Mouse (Mus musculus) testis, postnatal 14 days (tissue): Measurements from ENCODE around the gene Zfp831.

Experiments used
- DNase-seq: peaks from one replicate; pipeline ENCODE4 v3.0.0; 2021; ENCODE audit warnings: low spot score

Zfp831 gene

DNA sequence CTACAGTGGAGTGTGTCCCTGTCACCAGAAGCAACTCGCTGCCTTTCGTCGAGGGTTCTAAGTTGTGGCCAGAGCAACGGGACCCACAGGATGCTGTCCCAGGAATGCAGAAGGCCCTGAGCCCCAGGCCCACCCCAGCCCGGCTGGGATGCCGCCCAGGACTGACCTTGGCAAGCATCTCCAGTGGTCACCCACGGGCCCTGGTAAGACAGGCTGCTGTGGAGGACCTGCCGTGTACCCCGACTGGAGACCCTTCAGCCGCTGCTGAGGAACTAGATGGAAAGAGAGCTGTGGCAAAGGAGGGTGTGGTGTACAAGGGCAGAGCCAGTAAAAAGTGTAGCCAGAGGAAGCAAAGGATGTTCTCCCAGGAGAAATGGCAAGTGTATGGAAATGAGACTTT lies 1.6 kb downstream of the Zfp831 start:
- DNase-seq: no peak

DNA sequence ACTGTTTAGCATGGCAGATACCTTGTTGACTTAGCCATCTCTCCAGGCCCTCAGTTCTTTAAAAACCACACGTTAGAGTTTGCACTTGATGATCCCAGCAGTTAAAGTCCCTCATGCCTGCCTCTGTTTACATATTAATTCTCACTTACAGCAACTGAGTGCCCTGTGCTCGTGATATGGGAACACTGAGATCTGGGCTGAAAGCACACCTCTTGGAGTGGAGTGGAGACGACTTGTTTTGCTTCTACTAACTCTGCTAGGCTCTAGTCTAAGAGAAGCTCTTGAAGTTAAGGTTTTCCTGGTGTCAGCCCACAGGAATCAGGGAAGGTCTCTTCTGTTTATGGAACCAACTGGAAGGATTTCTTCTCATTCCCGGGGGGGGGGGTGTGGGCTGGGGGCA lies 9.5 kb downstream of the Zfp831 start:
- no peak for DNase-seq

DNA sequence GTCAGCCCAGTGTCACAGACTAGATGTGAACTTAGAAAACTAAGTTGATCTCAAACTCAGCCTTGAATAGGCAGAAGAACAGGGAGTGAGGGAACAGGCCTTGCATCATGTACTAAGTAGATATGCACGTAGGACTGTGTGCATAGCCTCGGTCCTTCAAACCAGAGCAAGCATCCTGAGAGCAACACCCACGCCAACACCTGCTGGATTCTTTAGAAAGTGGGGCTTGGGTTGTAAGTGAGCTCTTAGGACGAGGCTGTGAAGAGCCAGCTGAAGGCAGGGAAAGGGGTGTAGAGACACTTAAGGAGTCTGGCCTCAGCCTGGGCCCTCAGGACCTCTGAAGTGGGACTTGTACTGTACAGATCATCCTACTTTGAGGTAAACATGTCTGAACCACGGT lies 12.0 kb downstream of the Zfp831 start:
- no peak for DNase-seq

DNA sequence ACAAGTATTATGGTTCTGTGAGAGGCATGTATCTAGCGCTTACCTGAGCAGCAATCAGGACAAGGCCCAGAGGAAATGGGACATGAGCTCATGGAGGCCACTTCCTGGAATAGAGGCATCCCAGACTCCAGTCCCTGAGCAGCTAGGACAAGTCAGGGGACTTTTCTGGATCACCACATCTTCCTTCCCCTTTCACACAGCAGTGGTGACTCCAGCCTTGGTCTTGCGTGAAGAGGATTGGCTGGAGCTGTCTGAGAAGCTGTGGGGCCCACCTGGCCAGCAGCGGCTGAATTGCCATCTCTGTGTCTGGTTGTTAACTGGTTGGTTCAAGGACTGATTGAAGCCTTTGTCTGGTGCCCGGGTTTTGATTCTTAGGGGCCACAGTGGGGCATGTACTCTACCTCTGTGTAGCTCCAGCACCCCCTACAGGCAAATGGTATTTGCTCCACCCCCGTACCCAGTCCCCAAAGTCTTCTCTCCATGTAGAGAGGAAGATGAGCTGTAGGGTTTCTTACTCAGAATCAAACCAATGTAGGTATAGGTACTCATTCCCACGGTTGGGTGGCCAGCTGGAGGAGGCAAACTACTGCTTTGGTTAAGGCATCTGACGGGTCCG lies 15.0 kb downstream of the Zfp831 start:
- DNase-seq: no peak

DNA sequence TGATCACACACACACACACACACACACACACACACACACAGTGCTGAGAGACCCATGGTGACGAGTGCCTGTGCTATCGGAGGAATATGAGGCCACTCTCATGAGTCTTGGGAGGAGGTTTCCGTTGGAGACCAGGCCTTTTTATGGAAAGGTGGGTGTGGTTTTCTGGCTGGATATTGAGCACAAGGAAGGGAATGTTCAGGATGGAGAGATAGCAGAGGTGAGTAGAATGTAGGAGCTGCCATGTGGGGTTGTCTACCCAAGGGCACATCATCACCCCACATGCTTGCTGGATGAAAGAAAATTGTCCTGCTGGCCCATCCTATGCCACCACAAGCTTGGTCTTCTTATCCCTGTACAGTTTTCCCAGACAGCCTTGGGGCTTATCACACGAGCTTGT lies 16.5 kb downstream of the Zfp831 start:
- no peak for DNase-seq

DNA sequence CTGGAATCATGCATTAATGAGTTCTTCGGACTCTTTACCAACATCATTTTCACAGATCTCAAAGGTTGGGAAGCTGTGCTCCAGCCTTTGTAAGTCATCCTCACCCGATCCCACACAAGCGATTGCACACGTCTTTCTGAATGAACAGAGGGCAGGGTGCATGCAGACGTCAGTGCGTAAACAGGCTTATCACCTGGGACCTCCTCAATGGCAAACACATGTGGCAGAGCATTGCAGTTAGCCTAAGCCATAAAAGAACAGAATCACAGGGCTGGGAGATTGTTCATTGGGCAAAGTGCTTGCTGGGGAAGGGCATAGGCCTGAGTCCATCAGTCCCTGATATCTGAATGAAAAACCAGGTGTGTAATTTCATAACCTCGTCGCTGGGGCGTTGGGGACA lies 17.0 kb downstream of the Zfp831 start:
- no peak for DNase-seq

DNA sequence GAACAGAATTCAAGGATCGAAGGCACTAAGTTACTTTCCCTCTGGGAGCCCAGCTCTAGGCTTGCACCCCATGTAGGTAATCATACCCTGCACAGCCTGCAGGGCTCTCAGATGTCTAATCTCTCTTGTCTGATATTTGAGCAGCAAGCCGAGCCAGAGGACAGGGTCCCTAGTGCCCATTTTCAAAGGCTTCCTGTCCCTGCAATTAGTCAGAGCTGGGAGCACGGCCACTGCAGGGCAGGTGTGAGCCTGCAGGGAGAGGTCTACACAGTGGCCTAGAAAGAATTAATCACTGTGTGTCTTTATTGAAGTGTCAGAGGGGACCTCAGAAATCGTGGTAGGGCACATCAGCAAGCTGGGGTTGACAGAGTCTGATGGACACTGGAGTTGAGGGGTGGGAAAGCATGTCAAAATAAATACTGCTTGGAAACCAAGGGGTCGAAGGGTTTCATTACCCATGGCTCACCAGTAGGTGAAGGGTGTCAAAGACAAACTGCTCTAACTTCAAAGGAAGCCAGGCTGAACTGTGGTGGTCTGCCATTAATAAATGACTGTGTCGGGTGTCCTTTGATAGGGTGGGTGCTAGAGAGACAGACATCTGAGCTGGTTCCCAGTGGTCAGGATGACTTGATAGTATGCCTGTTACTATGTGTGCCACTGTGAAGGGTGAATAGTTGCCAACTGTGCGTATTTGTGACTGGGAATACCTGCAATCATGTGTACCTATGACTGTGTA lies 18.3 kb downstream of the Zfp831 start:
- no peak for DNase-seq

DNA sequence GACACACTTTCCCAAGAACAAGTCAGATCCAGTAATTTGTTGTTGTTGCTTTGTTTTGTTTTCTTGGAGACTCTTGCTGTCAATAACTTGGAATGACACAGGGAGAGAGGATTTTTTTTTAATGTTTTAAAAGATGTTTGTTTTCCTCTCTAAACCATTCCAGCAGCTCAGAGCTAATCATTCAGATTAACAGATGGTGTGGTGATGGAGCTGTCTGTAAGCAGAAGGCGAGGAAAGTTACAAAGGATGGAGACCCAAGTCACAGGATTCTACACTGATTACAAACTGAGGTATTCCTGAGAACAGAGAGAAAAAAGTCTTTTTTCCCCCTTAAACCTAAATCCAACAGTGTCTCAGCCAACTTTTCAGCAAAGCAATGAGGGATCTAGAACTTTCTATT lies 19.3 kb downstream of the Zfp831 start:
- no peak for DNase-seq

DNA sequence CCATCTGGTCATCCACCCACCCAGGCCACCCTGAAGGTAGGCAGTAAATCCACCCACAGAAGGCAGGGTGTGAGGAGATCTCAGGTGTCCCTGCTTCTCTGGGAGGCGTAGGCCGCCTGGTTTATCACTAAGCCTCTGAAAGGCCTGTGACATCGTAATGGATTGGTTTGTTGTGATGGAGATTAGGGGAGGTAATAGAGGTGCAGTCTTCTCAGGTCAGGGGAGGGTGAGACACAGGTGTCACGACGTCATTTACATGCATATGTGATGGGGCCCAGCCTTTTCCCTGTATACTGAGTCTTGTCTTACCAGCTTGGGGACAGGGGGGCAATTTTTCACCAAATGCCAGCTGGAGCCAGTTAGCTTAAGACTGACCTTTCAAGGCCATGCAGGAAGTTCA lies 22.1 kb downstream of the Zfp831 start:
- DNase-seq: no peak

DNA sequence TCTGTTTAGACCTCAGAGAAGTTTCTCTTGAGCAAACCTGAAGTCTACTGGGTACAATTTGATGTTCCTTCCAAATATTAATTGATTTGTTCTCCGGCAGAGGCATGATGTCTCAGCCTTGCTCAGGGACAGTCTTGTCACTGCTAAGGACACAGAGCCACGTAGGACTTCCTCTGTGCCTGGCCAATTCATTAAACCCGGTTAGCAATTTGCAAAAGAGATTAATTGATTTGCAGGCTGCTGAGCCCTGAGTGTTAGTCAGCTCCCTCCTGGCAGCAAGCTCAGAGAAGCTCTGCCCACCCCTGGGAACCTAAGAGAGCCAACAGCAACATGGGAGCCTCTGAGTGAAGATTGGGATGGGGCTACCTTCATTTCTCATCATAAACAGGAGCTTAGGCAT lies 25.5 kb downstream of the Zfp831 start:
- DNase-seq: no peak

DNA sequence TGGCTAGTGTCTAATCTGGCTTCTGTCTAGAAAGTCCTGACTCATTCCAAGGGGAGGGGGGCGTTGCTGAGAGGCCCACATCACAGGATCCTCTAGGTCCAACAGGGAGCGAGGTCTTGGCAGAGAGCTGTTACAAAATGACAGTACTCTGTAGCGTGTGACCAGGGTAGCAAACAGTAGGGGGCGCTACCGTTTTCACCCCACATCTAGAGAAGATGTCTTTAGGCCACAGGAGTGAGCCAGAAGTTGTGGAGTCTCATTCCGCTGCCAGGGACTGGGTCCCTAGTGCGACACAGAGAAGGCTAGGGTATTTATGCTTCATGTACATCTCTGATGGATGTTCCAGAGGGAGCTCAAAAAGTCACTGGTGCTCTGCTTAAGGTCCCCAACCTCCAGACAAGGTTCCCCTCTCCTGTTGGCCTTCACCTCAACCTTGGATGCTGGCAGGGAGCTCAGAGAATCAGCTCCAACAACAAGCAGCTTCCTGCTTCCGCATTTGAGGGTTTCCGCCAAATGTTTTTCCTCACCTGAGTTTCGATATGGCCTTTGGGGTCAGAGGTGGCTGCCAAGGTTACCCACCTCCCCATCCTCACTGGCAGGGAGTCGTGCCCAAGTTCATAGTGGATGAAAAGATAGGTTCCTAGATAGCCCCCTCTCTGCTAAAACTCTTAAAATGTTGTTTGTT lies 29.3 kb downstream of the Zfp831 start:
- peak; percentile 48 for DNase-seq

DNA sequence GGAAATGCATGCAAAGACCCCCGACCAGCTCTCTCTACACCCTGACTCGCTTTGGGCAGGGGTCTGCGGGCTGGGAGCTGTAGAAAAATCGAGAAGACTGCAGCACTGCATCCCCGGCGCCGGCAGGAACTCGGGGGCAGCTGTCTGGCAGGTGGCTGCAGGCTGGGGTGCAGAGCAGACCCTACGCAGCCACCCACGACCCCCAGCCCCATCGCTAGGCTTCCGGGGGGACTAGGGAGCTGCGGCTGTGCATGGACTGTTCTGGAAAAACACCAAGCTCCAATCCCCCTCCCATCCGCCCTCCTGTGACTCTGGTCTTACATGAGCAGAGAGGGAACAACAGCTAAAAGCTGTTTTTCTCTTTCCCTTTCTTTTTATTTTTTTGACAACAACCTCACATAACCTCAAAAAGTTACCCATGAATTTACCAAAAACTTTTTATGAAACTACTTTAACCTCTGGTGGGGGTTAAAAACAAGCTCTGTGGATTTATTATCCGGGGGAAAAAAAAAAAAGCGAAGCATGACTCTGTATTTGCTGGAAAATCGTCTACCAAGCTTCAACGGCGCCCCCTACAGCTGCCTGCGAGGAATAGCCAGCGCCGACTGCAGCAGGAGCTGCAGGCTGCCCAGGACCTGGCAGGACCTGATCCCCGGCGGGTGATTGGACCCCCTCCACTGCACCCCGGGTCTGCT lies 30.4 kb downstream of the Zfp831 start:
- peak; percentile 76 for DNase-seq

DNA sequence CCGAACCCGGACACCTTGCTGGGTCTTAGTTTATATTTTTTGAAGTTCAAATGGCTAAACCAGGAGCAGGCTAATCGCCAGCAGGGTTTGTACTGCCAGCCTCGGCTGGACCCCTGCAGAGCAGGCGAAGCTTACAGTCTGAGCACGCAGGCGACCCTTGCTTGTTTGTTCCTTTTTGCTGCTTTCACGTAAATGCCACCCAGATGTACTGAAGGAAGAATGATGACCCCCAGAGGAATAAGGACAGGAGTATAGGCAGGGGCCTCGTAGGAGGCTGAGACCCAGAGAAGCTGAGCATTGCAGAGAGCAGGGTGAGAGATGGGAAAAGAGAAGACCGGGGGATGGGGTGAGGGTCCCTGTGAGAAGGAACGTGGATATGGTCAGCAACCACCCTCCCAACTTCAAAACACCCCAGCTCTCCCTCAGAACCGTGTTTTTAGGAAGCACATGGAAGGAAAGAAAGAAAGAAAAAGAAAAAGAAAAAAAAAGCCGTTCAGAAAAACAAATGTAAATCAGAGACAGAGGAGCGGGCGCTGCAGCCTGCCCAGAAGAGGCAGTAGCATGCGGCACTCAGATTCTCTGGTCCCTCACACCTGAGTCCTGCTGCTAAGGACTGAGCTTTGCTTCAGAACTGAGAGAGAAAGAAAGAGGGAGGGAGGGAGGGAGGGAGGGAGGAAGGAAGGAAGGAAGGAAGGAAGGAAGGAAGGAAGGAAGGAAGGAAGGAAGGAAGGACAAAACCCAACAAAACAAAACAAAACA lies 31.1 kb downstream of the Zfp831 start:
- DNase-seq: no peak

DNA sequence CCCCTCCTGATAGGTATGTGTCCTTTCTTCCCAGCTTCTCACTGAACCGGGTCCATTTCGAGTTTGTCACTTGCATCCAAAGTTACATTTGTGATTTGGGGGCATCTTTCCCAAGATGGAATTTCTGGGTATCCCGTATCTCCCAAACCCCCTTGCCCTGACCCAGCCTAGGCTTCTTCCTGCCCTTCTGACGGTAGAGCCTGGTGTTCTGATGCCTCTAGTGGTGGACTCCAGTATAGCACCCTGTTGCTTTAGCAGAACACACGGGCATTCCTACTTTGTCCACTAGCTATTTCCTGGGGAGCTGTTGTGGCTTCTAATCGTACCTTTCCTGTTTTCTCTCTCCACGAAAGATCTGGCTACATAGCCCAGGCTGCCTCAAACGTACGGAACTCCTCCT lies 32.3 kb downstream of the Zfp831 start:
- DNase-seq: peak; percentile 68

DNA sequence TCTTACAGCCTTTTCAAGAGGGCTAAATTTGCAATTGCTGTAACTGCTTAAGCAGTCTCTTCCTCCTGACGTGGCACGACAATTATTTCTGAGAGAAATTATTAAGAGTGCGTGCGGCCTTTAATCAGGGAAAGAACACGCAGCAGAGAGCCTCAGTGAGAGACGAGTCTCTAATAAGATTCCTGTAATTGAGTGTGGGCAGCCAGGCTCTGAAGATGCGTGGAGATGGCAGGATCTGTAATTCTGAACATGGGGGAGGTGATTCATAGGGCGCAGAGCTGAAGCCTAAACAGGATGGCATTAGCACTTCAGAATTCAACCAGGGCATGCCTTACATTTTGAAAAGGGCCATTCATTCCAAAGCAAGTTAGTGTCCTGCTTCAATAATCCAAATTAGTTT lies 58.0 kb downstream of the Zfp831 start:
- DNase-seq: no peak

DNA sequence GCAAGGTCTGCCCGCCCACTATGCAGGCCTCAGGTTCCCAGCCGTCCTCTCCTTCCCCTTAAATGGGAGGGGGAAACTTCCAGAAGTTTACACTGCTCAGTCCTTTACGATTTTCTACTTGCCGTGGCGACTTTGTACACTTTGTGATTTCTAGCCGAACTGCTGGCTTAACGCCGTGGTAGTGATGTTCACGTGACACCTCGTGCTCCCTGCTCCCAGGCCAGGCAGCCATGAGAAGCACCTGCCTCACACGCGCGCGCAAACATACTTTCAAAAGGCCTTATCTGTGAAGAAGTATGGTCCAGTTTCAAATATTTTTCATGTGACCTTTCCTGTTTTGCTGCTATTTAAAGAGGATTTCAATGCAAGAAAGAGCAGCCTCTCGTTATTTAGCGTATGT lies 63.8 kb downstream of the Zfp831 start:
- DNase-seq: peak; percentile 24

DNA sequence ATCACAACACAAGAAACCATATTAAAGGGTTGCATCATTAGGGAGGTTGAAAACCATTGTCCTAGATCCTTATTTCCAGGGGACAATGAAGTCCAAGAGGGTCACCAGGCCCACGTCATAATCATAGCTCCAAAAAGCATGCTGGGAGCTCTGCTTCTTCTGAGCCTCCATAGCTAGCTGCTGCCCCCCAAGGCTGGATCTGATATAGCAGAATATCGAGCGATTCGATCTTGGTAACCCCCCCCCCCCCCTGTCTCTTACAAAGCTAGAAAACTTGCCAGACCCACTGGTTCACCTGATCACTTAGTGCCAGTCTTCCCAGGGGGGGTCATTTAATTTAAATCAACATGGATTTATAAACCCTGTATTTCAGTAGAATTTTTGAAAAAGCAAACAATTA lies 65.3 kb downstream of the Zfp831 start:
- DNase-seq: no peak

DNA sequence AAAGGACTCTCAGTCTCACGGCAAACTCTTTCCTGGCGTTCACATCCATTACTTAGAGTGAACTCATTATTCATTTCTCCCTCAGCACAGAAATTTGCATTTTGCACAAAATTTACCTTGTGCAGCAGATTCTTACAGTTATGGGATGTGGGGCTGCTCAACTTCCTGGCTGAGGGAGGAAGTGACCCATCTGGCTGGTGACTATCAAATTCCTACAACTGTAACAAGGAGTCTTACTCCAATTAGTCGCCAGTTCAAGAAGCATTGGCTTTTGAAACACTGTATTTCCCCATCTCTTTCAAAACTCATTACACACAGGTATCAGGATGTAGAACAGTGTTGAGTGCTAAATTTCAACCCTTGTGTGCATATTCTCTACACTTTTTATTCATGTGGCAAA lies 66.9 kb downstream of the Zfp831 start:
- DNase-seq: no peak

DNA sequence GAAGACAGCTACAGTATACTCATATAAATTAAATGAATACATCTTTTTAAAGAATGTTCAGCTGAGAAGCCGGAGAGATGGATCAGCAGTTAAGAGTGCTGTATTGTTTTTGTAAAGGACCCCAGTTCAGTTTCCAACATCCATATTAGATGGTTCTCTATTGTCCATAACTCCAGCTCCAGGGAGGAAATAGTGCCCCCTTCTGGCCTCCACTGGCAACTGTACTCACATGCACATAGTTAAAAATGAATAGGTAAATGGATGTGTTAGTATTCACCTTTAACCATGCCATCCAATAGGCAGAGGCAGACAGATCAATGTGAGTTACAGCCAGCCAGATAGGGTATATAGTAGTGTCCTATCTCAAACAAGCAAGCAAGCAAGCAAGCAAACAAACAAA lies 68.7 kb downstream of the Zfp831 start:
- no peak for DNase-seq

DNA sequence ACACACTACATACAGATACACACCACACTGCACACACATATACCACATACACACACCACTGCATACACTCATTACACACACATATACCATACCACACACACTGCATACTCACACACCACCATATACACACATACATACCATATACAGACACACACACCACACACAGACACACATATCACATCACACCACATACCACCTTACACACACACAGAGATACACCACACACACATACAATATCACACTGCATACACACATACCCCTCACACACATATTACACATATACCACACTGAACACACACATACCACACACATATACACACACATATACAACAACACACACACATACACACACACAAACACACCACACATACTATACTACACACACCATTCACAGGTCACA lies 72.6 kb downstream of the Zfp831 start:
- no peak for DNase-seq

DNA sequence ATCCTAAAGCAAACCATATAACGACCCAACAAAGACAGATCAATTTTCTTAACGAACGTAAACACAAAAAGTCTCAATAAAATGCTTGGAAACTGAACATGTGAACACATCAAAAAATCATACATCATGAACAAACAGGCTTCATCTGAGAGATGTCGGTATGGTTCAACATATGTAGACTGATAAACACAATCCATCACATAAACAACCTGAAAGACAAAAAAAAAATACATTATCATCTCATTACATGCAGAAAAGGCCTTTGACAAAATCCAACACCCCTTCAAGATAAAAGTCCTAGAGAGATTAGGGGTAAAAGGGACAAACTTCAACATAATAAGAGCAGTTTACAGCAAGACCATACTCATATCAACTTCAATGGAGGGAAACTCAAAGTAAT lies 74.5 kb downstream of the Zfp831 start:
- no peak for DNase-seq

DNA sequence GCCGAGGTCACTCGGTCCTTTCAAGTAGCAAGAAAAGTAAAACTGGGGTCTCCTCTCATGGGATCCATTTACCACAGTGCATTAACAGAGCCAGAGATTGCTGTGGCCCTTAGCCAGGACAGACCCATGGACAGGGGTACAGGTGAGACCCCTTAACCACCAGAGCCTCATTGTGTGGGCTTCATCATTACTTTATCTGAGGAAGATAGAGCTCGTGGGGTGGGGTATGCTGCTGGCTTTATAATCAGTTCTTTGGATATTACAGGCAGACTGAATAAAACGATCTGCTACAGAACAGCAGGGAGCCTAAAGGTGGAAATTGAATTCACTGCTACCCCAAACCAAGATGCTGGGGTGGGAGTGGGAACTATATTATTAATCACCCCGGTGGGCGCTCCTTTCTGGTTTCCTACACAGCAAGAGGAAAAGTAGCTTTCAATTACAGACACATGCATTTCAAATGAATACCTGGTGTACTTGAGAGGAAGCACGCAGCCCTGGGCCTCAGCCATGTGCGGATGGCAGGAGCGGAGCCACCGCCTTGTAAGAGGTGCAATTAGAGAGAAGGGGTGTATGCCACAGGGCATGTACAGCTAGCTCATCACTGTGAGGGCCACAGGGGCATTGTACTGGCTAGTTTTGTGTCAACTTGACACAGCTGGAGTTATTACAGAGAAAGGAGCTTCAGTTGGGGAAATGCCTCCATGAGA lies 83.9 kb downstream of the Zfp831 start:
- no peak for DNase-seq
